Mouse (Mus musculus) kidney, adult 2 months (tissue): ENCODE data around the gene Plxnb1.

Experiments used
- CTCF ChIP-seq: fragments of 200-500 bp; conservative IDR thresholded peaks from 2 replicates; pipeline ENCODE4 v1.5.1; 2011; ENCODE audit warnings: low read depth, mild to moderate bottlenecking, control low read depth, low read length, moderate library complexity, mixed read lengths; ENCODE audit not compliant: insufficient read depth, insufficient read length
- POLR2A ChIP-seq: fragments of 200-500 bp; IDR thresholded peaks from one replicate; pipeline ENCODE4 v1.6.1; 2011; ENCODE audit warnings: low read depth, low read length, control low read depth

DNA sequence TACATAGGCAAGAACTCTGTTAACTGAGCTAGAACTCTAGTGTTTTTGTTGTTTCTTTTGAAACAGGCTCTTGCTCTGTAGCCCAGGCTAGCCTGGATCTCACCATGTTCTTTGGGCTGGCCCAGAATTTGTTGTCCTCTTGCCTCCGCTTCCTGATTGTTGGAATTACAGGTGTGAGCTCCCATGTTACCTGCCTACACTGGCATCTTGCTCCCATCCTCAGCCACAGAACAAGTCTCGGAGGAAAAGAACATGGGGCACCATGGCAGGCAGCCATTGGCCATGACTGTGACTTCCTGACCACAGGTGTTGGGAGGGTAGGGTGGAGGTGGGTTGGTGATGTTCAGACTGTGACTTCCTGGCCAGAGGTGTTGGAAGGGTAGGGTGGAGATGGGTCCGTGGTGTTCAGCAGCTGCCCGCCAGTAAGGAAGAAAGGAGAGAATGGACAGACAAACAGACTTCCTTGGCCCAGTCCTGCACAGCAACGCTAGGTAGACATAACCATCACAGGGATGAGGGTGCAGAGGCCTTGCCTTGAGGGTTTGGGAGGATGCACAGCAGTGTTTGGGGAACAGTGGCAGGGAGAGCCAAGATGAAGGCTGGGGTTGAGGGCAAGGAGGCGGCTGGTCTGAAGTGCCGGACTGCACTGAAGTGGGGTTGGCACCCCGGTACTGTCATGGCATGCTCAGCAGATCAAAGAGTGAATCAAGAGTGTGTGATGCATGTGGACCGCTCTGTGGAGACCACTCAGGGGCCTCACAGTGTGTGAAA is 42.5 kb upstream of the Plxnb1 start:
- TF ChIP-seq CTCF, result no peak
- TF ChIP-seq POLR2A, result no peak
